9 mouse cellular contexts compared by ENCODE assay signal in genomic region chr16:30549516-30549915, GRCm38 (mm10). TPM values are rescaled to one million over a fixed set of nuclear protein-coding genes. Genes with fewer than 3 reads are reported as not detected.
DNase-seq lines count a peak whose midpoint lies in the region; ATAC-seq and TF ChIP-seq lines count a peak whose summit lies in the region.
"Had no signal": no experiment of that assay in that cellular context is flagged by ENCODE, and none has a peak within 500 bp of the region (broad histone marks: within the 10 kb centered on the region; RNA-seq: fewer than 3 reads in every experiment).

No protein-coding gene starts in this region.

- DNase-seq in heart, embryonic 10.5 days (ENCODE audit: low spot score), result no peak
- no peak for DNase-seq in heart, adult 18-20 months
- peak; percentile 28 for DNase-seq in G1E (ENCODE audit: low spot score)
- DNase-seq in hindbrain, embryonic 11.5 days (ENCODE audit: low spot score), result no peak
- DNase-seq in liver, postnatal 0 days, result no peak
- no peak for DNase-seq in testis, postnatal 10 days (ENCODE audit: low spot score)
- DNase-seq in cerebellum, adult 9-10 months, result no peak
- DNase-seq in spleen, postnatal 10 days (ENCODE audit: low spot score in 2 of 2), result no peak
- DNase-seq: right cerebral cortex, postnatal 4 days had no signal

- peaks cover 28% of the 10 kb centered on the region for H3K36me3 ChIP-seq in heart, embryonic 10.5 days
- H3K36me3 ChIP-seq in G1E (replicated peaks), result peaks cover 42% of the 10 kb centered on the region
- H3K36me3 ChIP-seq in hindbrain, embryonic 11.5 days (ENCODE audit: control insufficient read depth, insufficient read depth, low read length), result 0 out of 2 replicates have a peak, but pooled peaks cover 6% of the 10 kb centered on the region
- H3K36me3 ChIP-seq in liver, postnatal 0 days (replicated peaks; ENCODE audit: insufficient read depth, low read length), result no peaks in the 10 kb centered on the region

- TF ChIP-seq CTCF in G1E (IDR thresholded peaks at IDR 0.05; ENCODE audit: low read depth, low read length), result no peak
- no peak for TF ChIP-seq CTCF in liver, postnatal 0 days (IDR thresholded peaks at IDR 0.05; ENCODE audit: low read depth)

- ATAC-seq in G1E (ENCODE audit: extremely low read depth, insufficient number of reproducible peaks, low FRiP score, poor library complexity, severe bottlenecking), result no peak
- no peak for ATAC-seq in hindbrain, embryonic 11.5 days (ENCODE audit: low FRiP score)
- ATAC-seq in liver, postnatal 0 days, result no peak

- H3K27me3 ChIP-seq in heart, embryonic 10.5 days (ENCODE audit: insufficient read depth, poor library complexity, severe bottlenecking), result no peaks in the 10 kb centered on the region; the same call in 1 of the 2 replicates
- no peaks in the 10 kb centered on the region for H3K27me3 ChIP-seq in G1E (ENCODE audit: insufficient read depth, low read length)
- H3K27me3 ChIP-seq in hindbrain, embryonic 11.5 days (ENCODE audit: control insufficient read depth, insufficient read depth, low read length), result no peaks in the 10 kb centered on the region; the same call in 1 of the 2 replicates
- peaks cover 16% of the 10 kb centered on the region; the same call in 1 of the 2 replicates for H3K27me3 ChIP-seq in liver, postnatal 0 days (ENCODE audit: insufficient read depth, low read length)

- peaks cover 33% of the 10 kb centered on the region; the same call in 1 of the 2 replicates for H3K4me1 ChIP-seq in heart, embryonic 10.5 days
- peaks cover 77% of the 10 kb centered on the region for H3K4me1 ChIP-seq in G1E (ENCODE audit: insufficient read depth, low read depth, low read length)
- no peaks in the 10 kb centered on the region; the same call in 1 of the 2 replicates for H3K4me1 ChIP-seq in hindbrain, embryonic 11.5 days (replicated peaks; ENCODE audit: control insufficient read depth, insufficient read depth, low read length)
- H3K4me1 ChIP-seq in liver, postnatal 0 days (ENCODE audit: insufficient read depth), result peaks cover 12% of the 10 kb centered on the region

- peak overlapping the region; percentile 62 for H3K4me2 ChIP-seq in hindbrain, embryonic 11.5 days (replicated peaks; ENCODE audit: low read depth, low read length)
- H3K4me2 ChIP-seq in liver, postnatal 0 days (ENCODE audit: low read depth, low read length), result peak overlapping the region; percentile 97; the same call in 1 of the 2 replicates

- peak overlapping the region; percentile 84 for H3K4me3 ChIP-seq in heart, embryonic 10.5 days
- peak overlapping the region; percentile 91 for H3K4me3 ChIP-seq in G1E (ENCODE audit: low read depth, low read length)
- peak overlapping the region; percentile 73 for H3K4me3 ChIP-seq in hindbrain, embryonic 11.5 days (ENCODE audit: low read depth, low read length)
- H3K4me3 ChIP-seq in liver, postnatal 0 days (ENCODE audit: low read depth, low read length), result 0 out of 2 replicates have a peak overlapping the region, but pooled peaks have one; percentile 65

- peak overlapping the region; percentile 97 for H3K9ac ChIP-seq in hindbrain, embryonic 11.5 days (ENCODE audit: low read depth, low read length)
- H3K9ac ChIP-seq in liver, postnatal 0 days (replicated peaks), result no peak overlapping the region

- peak overlapping the region; percentile 98; the same call in 1 of the 2 replicates for H3K27ac ChIP-seq in heart, embryonic 10.5 days
- H3K27ac ChIP-seq in hindbrain, embryonic 11.5 days (ENCODE audit: low read depth, low read length), result no peak overlapping the region
- H3K27ac ChIP-seq in liver, postnatal 0 days (ENCODE audit: low read depth), result no peak overlapping the region

- H3K9me3 ChIP-seq in heart, embryonic 10.5 days, result no peaks in the 10 kb centered on the region
- peaks cover 11% of the 10 kb centered on the region for H3K9me3 ChIP-seq in G1E (replicated peaks)
- H3K9me3 ChIP-seq in hindbrain, embryonic 11.5 days (ENCODE audit: control insufficient read depth, low read length), result no peaks in the 10 kb centered on the region
- no peaks in the 10 kb centered on the region for H3K9me3 ChIP-seq in liver, postnatal 0 days (ENCODE audit: low read length)

- TF ChIP-seq EP300 in liver, postnatal 0 days (IDR thresholded peaks at IDR 0.05; ENCODE audit: low read depth), result no peak

- 80% methylated on average over 7 of the region's 7 CpGs for WGBS in heart, embryonic 10.5 days
- 87% methylated on average over 7 of the region's 7 CpGs for WGBS in hindbrain, embryonic 11.5 days
- 85% methylated on average over 7 of the region's 7 CpGs for WGBS in liver, postnatal 0 days (ENCODE audit: insufficient replicate concordance)

RNA-seq across cellular contexts. Expression of gene Tmem44, which starts 1.1 kb away (rescaled TPM):
- polyA plus RNA-seq in heart, embryonic 10.5 days (2016; fragmentation: Nextera tagmentation; extraction: Ambion mirVana), result 16.1 and 23.1 TPM in 2 replicates
- total RNA-seq in heart, adult 18-20 months (2021), result 1 to 10 TPM; 3.8 to 4.4 TPM
- 25.4 and 28.8 TPM in 2 replicates for total RNA-seq in G1E (2014; fragmentation: Nextera tagmentation)
- 69.5 and 72.7 TPM in 2 replicates for total RNA-seq in G1E (2017)
- polyA plus RNA-seq in G1E (2012), result 11.5 and 11.8 TPM in 2 replicates
- 30.9 and 32.0 TPM in 2 replicates for polyA plus RNA-seq in hindbrain, embryonic 11.5 days (2014; fragmentation: Nextera tagmentation; extraction: Ambion mirVana)
- polyA plus RNA-seq in liver, postnatal 0 days (2015; fragmentation: Nextera tagmentation; extraction: Ambion mirVana), result 0.73 and 0.89 TPM in 2 replicates

RNA-seq across cellular contexts. Expression of gene Lsg1, which starts 37.9 kb away (rescaled TPM):
- 48.6 and 61.8 TPM in 2 replicates for polyA plus RNA-seq in heart, embryonic 10.5 days (2016; fragmentation: Nextera tagmentation; extraction: Ambion mirVana)
- 10 to 100 TPM; 19.5 to 23.4 TPM for total RNA-seq in heart, adult 18-20 months (2021)
- total RNA-seq in G1E (2014; fragmentation: Nextera tagmentation) (59.5 and 64.4 TPM in 2 replicates), G1E (2017) (52.9 and 65.7 TPM in 2 replicates)
- 10.0 and 11.0 TPM in 2 replicates for polyA plus RNA-seq in G1E (2012)
- polyA plus RNA-seq in hindbrain, embryonic 11.5 days (2014; fragmentation: Nextera tagmentation; extraction: Ambion mirVana), result 73.4 and 85.1 TPM in 2 replicates
- polyA plus RNA-seq in liver, postnatal 0 days (2015; fragmentation: Nextera tagmentation; extraction: Ambion mirVana), result 25.4 and 25.6 TPM in 2 replicates

RNA-seq across cellular contexts. Expression of gene Fam43a, which starts 50.0 kb away (rescaled TPM):
- polyA plus RNA-seq in heart, embryonic 10.5 days (2016; fragmentation: Nextera tagmentation; extraction: Ambion mirVana), result 14.3 and 14.4 TPM in 2 replicates
- total RNA-seq in heart, adult 18-20 months (2021), result 10 to 100 TPM; 18.8 to 20.9 TPM
- total RNA-seq in G1E (2014; fragmentation: Nextera tagmentation), result not detected in 2 replicates
- not detected in 2 replicates for total RNA-seq in G1E (2017)
- 0.01 and 0.02 TPM in 2 replicates for polyA plus RNA-seq in G1E (2012)
- 6.7 TPM in 2 replicates for polyA plus RNA-seq in hindbrain, embryonic 11.5 days (2014; fragmentation: Nextera tagmentation; extraction: Ambion mirVana)
- polyA plus RNA-seq in liver, postnatal 0 days (2015; fragmentation: Nextera tagmentation; extraction: Ambion mirVana), result 6.1 and 6.8 TPM in 2 replicates
